Mouse (Mus musculus) lung, postnatal 4 days (tissue): ENCODE results near the gene Grxcr1.

Source experiments
- DNase-seq, 2 experiments: peaks; one replicate each; pipeline ENCODE4 v3.0.0; 2021

Gene Grxcr1

GRCm38 (mm10) chr5:68031744-68032143 is at the start of gene Grxcr1:
Grxcr1 (plus strand) TSS chr5:68031835.
- DNase-seq: no peak

- DNase-seq: no peak
Observed at GRCm38 (mm10) chr5:67981946-67982526, 49.6 kb upstream of the Grxcr1 start.

GRCm38 (mm10) chr5:67990426-67990825 is 41.2 kb upstream of the Grxcr1 start:
- peak in 1 of 2 experiments; percentile 10 for DNase-seq

GRCm38 (mm10) chr5:68002611-68003010 is 29.0 kb upstream of the Grxcr1 start:
- no peak for DNase-seq

- DNase-seq: no peak
Observed at GRCm38 (mm10) chr5:68003904-68004303, 27.7 kb upstream of the Grxcr1 start.

- no peak for DNase-seq
Observed at GRCm38 (mm10) chr5:68004419-68004818, 27.2 kb upstream of the Grxcr1 start.

GRCm38 (mm10) chr5:68007074-68007473 is 24.6 kb upstream of the Grxcr1 start:
- DNase-seq: no peak

GRCm38 (mm10) chr5:68011569-68011968 is 20.1 kb upstream of the Grxcr1 start:
- no peak for DNase-seq

- peak; percentile 77 to 87 for DNase-seq
Observed at GRCm38 (mm10) chr5:68012618-68013017, 19.0 kb upstream of the Grxcr1 start.

GRCm38 (mm10) chr5:68020870-68021269 is 10.8 kb upstream of the Grxcr1 start:
- DNase-seq: no peak

- DNase-seq: no peak
Observed at GRCm38 (mm10) chr5:68026658-68027422, 4.8 kb upstream of the Grxcr1 start.

- DNase-seq: no peak
Observed at GRCm38 (mm10) chr5:68027474-68027873, 4.2 kb upstream of the Grxcr1 start.

GRCm38 (mm10) chr5:68033345-68033744 is 1.7 kb downstream of the Grxcr1 start:
- DNase-seq: no peak

GRCm38 (mm10) chr5:68039077-68039476 is 7.4 kb downstream of the Grxcr1 start:
- DNase-seq: peak in 1 of 2 experiments; percentile 6

- no peak for DNase-seq
Observed at GRCm38 (mm10) chr5:68043339-68043738, 11.7 kb downstream of the Grxcr1 start.

- peak; percentile 11 to 18 for DNase-seq
Observed at GRCm38 (mm10) chr5:68048783-68049182, 17.1 kb downstream of the Grxcr1 start.

- no peak for DNase-seq
Observed at GRCm38 (mm10) chr5:68049536-68049935, 17.9 kb downstream of the Grxcr1 start.

GRCm38 (mm10) chr5:68051101-68051500 is 19.5 kb downstream of the Grxcr1 start:
- no peak for DNase-seq

- no peak for DNase-seq
Observed at GRCm38 (mm10) chr5:68057574-68057973, 25.9 kb downstream of the Grxcr1 start.

GRCm38 (mm10) chr5:68068694-68069093 is 37.1 kb downstream of the Grxcr1 start:
- DNase-seq: no peak

- DNase-seq: no peak
Observed at GRCm38 (mm10) chr5:68070308-68070707, 38.7 kb downstream of the Grxcr1 start.

- no peak for DNase-seq
Observed at GRCm38 (mm10) chr5:68071857-68072256, 40.2 kb downstream of the Grxcr1 start.

GRCm38 (mm10) chr5:68086535-68087098 is 55.0 kb downstream of the Grxcr1 start:
- DNase-seq: no peak

- DNase-seq: no peak
Observed at GRCm38 (mm10) chr5:68087174-68087573, 55.5 kb downstream of the Grxcr1 start.
